Mouse (Mus musculus): ENCODE data around the gene Tenm3.

DNA sequence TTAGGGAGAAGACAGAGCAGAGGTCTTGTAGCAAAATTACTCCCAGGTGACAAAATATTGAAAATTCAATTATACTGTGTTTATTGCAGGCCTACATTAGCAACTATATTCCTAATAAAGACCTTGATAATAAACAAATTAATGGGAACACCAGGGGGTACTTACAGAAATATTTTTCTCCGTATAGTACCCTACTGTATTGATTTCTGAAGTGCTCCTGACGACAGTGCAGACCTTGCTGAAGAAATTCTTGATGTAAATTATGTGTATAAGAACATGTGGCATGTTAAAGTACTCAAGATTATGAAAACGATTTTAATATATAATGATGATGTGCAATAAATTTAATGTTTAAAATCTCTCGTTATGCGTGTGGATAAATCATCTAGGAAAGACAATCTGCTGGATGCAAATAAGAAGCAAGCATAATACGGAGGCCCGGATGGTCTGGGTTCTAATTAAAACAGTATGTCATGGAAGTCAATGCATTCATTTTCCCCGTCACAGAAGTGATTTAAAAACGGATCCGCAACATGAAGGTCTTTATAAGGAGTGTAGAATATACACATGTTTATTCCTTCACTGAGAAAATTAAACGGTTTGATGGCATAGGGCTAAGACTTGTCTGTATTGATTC lies 221.1 kb downstream of the Tenm3 start:
- no peak for TF ChIP-seq CTCF (IDR thresholded peaks at IDR 0.05; ENCODE audit: extremely low read depth, insufficient read depth, low read length)
- no peak for TF ChIP-seq POLR2A (IDR thresholded peaks at IDR 0.05; ENCODE audit: extremely low read depth, insufficient read depth, low read length)
